Mouse (Mus musculus) midbrain, embryonic 13.5 days (tissue): ENCODE data around the gene Vav3. TPM values are rescaled to one million over a fixed set of nuclear protein-coding genes. Genes with fewer than 3 reads are reported as not detected.

Experiments
- ATAC-seq: fragments of 200-750 bp; cut with Nextera tagmentation; 2 replicates; pipeline ENCODE4 v1.8.0; 2017; ENCODE audit warnings: mild to moderate bottlenecking, moderate TSS enrichment, moderate library complexity
- H3K27ac ChIP-seq: fragments of 300-500 bp; sonication (generic); 2 replicates; pipeline ENCODE4 v1.5.1; 2015; ENCODE audit warnings: inconsistent platforms, mild to moderate bottlenecking, moderate library complexity
- H3K27me3 ChIP-seq: fragments of 300-500 bp; sonication (generic); 2 replicates; pipeline ENCODE4 v1.6.1; 2015; ENCODE audit warnings: mild to moderate bottlenecking, inconsistent platforms
- H3K36me3 ChIP-seq: fragments of 300-500 bp; sonication (generic); 2 replicates; pipeline ENCODE4 v1.6.1; 2015; ENCODE audit warnings: mild to moderate bottlenecking, inconsistent platforms
- H3K4me1 ChIP-seq: fragments of 300-500 bp; sonication (generic); replicated peaks from 2 replicates; pipeline ENCODE4 v1.6.1; 2015; ENCODE audit warnings: inconsistent platforms
- H3K4me2 ChIP-seq: fragments of 300-500 bp; sonication (generic); replicated peaks from 2 replicates; pipeline ENCODE4 v1.6.1; 2015; ENCODE audit warnings: moderate library complexity, mild to moderate bottlenecking, inconsistent platforms
- H3K4me3 ChIP-seq: fragments of 300-500 bp; sonication (generic); replicated peaks from 2 replicates; pipeline ENCODE4 v1.5.1; 2015; ENCODE audit warnings: mild to moderate bottlenecking, inconsistent platforms
- H3K9ac ChIP-seq: fragments of 300-500 bp; sonication (generic); replicated peaks from 2 replicates; pipeline ENCODE4 v1.6.1; 2015; ENCODE audit warnings: mild to moderate bottlenecking, inconsistent platforms
- H3K9me3 ChIP-seq: fragments of 300-500 bp; sonication (generic); 2 replicates; pipeline ENCODE4 v1.6.1; 2016; ENCODE audit warnings: mild to moderate bottlenecking, inconsistent platforms
- WGBS: fragments of 180-500 bp; shearing (Covaris S2); methylation state at CpG from one replicate; pipeline ENCODE4 v1.1.7; 2015; 5-methylcytosine and 5-hydroxymethylcytosine counted together
- polyA plus RNA-seq: library from polyadenylated mRNA; unstranded; fragments of >200 nt; fragmentation: Nextera tagmentation; extraction: Ambion mirVana; gene quantifications from 2 replicates; pipeline ENCODE4 v1.2.1, GENCODE M21; 2015

Vav3 gene
- polyA plus RNA-seq, 1 experiment from 2014 or later, result 32.6 TPM

DNA sequence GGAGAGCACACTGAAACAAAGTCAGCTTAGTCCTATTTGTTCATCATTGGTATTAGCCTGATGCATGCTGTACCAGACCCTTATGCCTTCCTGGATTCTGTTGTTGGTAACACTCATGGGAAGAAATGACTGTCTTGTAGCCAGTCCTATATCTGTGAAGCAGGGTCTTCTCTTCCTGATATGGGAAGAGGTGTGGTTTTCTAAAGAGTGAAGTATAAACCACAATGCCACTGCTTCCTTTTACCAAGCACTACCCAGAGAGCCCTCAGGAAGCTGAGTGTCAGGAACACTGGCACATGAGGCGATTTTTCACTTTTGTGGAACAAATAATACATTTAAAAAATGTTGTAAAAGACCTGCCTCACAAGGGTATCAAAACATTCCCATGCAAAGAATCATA is 231.0 kb downstream of the Vav3 start:
- ATAC-seq, result no peak
- Histone ChIP-seq H3K4me3 (no peak overlapping the region), H3K9me3 (no peaks in the 10 kb centered on the region), H3K4me1 (peaks cover 9% of the 10 kb centered on the region), H3K36me3 (no peaks in the 10 kb centered on the region), H3K9ac (no peak overlapping the region), H3K27me3 (no peaks in the 10 kb centered on the region), H3K4me2 (no peak overlapping the region), H3K27ac (no peak overlapping the region)
- 88% methylated on average over 1 of the region's 1 CpGs for WGBS

DNA sequence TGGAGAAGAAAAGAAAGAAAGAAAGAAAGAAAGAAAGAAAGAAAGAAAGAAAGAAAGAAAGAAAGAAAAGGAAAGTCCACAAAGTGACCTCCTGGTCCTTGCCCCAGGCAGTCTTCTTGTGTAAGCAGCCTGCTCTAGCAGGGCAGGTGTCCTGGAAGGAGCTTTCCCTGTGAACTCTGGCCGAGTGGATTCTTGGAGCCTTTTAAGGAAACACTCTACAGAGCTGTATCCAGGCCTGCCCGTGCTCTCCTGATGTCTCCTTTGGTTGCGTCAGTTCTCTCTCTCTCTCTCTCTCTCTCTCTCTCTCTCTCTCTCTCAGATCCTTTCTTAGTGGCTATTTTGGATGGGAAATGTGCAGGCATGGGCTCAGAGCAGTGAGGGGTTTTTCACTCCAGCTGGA is 232.4 kb downstream of the Vav3 start:
- 69% methylated on average over 3 of the region's 3 CpGs for whole genome bisulfite sequencing
- Histone ChIP-seq H3K9ac (no peak overlapping the region), H3K9me3 (no peaks in the 10 kb centered on the region), H3K27me3 (no peaks in the 10 kb centered on the region), H3K27ac (no peak overlapping the region), H3K4me2 (no peak overlapping the region), H3K4me1 (peaks cover 9% of the 10 kb centered on the region), H3K36me3 (no peaks in the 10 kb centered on the region), H3K4me3 (no peak overlapping the region)
- no peak for ATAC-seq

DNA sequence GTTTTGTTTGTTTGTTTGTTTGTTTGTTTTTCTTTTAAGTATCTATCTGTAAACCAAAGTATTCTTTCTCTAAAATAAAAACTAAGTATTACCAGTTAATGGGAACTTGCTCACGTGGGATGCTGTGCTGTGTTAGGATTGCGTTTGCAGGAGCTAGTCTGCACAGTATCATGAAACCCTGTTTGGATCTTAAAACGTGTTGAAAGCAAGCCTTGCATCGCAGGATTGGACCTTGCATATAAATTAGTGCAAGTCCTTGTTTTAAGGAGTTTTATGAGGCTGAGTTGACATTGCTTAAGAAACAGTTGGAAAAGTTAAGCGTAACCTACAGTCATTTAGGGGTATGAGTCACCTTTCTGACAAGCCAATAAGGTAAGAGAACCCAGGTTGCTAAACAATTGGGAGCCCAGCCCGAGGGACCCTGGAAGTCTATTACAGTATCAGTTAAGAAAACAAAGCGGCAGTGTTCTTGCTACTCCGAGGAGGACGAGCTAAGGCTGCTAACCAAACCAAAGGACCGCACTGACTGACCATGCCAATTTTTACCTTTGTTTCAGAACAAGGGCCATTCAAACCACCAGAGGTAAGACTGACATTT is 233.2 kb downstream of the Vav3 start:
- Histone ChIP-seq H3K27me3 (no peaks in the 10 kb centered on the region), H3K4me1 (peaks cover 5% of the 10 kb centered on the region), H3K9me3 (no peaks in the 10 kb centered on the region), H3K9ac (no peak overlapping the region), H3K4me2 (no peak overlapping the region), H3K4me3 (no peak overlapping the region), H3K36me3 (no peaks in the 10 kb centered on the region), H3K27ac (no peak overlapping the region)
- ATAC-seq, result no peak
- 84% methylated on average over 10 of the region's 10 CpGs for WGBS

DNA sequence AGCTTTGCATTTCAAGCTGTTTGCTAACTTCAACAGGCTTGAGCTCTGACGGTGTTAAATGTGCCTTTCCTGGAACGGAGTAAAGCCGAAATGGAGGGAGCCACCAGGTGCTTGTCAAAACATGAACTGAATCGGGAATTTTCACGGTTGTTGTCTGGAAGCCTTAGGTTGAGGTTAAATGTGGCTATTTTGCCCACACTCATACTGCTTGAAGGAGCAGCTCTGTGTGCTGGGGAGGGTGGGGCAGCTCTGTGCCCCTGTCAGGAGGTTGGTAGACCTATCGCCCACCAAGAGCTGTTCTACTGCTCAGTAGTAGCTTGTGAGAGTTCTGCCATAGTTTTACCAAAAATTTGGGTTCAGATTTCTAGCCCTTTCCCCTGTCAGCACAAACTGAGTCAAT is 233.7 kb downstream of the Vav3 start:
- Histone ChIP-seq H3K4me1 (peaks cover under 1% of the 10 kb centered on the region; the same call in 1 of the 2 replicates), H3K9me3 (no peaks in the 10 kb centered on the region), H3K27ac (no peak overlapping the region), H3K9ac (no peak overlapping the region), H3K27me3 (no peaks in the 10 kb centered on the region), H3K4me2 (no peak overlapping the region), H3K4me3 (no peak overlapping the region), H3K36me3 (no peaks in the 10 kb centered on the region)
- ATAC-seq, result no peak
- WGBS, result 92% methylated on average over 6 of the region's 6 CpGs

DNA sequence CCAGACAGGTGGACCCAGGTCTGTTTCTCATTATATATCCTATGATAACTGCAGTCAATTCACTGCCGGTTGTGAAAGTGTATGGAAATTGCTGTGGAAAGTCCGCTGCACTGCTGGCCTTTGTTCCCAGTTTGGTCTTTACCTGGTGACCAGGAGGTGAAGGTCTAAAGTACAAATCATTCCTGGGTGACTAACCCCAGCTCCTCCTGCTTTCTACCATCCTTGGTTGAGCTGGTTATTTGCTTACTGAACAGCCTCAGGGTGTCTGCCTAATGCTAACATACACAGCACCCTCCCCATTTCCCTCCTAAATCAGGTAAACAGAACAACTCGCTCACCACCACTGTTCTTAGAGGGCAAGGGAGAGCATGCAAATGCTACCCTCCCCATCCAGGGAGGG is 237.9 kb downstream of the Vav3 start:
- 88% methylated on average over 3 of the region's 3 CpGs for WGBS
- ATAC-seq, result no peak
- Histone ChIP-seq H3K4me3 (no peak overlapping the region), H3K9ac (no peak overlapping the region), H3K27me3 (no peaks in the 10 kb centered on the region), H3K27ac (no peak overlapping the region), H3K9me3 (no peaks in the 10 kb centered on the region), H3K36me3 (no peaks in the 10 kb centered on the region), H3K4me2 (no peak overlapping the region), H3K4me1 (no peaks in the 10 kb centered on the region)

DNA sequence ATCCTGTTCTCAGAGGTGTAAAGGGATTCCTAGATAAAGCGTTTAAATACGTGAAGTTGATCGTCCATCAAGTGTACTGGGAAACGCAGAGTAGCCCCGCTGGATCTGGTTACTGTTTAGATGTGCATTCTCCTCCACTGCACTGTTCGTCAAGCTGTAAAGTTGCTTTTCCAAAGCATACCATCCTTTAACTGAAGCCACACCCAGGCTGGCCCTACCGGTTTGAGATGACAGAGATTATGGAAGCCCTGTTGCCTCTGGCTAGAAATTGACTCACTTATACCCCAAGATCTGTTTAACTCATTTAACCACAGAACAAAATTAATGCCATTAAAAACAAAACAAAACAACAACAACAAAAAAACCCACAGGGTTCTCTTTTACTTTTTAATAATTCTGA is 238.5 kb downstream of the Vav3 start:
- H3K36me3 ChIP-seq, result no peaks in the 10 kb centered on the region

DNA sequence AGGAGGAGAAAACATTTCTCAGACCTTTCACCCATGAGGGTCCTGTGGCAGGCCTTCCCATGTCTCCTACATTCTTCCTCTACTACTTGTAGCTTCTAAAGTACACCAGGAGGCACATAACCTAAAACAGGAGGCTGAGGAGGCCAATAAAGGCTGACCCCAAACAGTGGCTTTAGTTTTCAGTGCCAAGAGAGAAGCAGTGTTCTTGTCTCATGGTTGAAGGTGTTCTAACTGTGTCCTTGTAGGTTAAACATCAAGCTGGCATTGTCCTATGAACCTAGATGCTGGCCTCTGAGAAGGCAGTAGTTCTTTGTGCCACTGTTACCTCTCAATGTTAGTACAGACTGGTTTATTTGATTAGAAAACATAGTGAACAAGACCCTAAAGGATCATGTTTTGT is 245.5 kb downstream of the Vav3 start:
- no peaks in the 10 kb centered on the region for H3K4me1 ChIP-seq
- no peaks in the 10 kb centered on the region for H3K27me3 ChIP-seq
- H3K4me3 ChIP-seq, result no peak overlapping the region
- no peaks in the 10 kb centered on the region for H3K9me3 ChIP-seq
- H3K36me3 ChIP-seq, result no peaks in the 10 kb centered on the region
- no peak overlapping the region for H3K27ac ChIP-seq
- no peak overlapping the region for H3K4me2 ChIP-seq
- no peak overlapping the region for H3K9ac ChIP-seq
- no peak for ATAC-seq

More for the DNA sequence above, 238.5 kb downstream of the Vav3 start:
- 91% methylated on average over 7 of the region's 7 CpGs for WGBS
- Histone ChIP-seq H3K4me2 (no peak overlapping the region), H3K27me3 (no peaks in the 10 kb centered on the region), H3K4me3 (no peak overlapping the region), H3K9me3 (no peaks in the 10 kb centered on the region), H3K4me1 (no peaks in the 10 kb centered on the region), H3K9ac (no peak overlapping the region), H3K27ac (no peak overlapping the region)
- ATAC-seq, result no peak

DNA sequence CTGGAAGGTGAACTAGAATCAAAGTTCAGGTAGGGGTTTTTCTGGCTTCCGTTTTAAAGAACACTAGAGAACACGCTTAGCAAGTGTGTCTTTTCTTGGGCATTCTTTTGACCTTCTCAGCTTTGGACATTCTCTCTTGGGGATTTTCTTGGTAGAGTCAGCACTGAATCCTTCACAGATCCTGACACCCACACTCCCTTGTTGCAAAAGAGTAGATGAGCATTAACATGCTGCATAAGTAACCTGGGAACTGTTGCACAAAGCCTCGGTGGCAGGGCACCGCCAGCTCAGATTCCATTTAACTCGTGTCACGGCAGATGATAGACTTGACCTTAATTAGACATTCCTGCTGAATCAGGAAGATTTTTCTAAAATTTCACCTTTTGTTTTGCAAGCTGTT is 252.5 kb downstream of the Vav3 start:
- Histone ChIP-seq H3K36me3 (no peaks in the 10 kb centered on the region), H3K27me3 (no peaks in the 10 kb centered on the region), H3K4me3 (no peak overlapping the region), H3K9ac (no peak overlapping the region), H3K27ac (no peak overlapping the region), H3K9me3 (no peaks in the 10 kb centered on the region), H3K4me2 (no peak overlapping the region), H3K4me1 (peaks cover 5% of the 10 kb centered on the region; the same call in 1 of the 2 replicates)
- 73% methylated on average over 6 of the region's 6 CpGs for WGBS
- no peak for ATAC-seq

DNA sequence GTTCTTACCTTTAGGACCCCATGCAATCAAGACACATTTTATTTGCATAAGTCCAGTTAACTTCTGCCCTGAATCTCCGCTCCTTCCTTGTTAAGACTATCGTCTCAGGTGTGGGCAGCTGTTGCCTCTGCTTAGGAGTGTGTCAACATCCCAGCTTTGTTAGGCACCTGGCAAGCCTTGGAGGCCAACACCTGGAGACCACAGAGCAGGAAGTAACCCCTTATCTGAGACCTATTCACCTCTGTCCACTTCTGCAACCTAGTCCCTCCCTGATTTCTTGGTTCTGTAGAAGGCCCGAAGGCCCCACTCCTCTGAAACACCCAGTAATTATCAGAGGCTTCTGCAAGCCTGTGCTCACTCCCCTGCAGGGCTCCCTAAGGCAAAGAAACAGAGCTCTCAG is 255.6 kb downstream of the Vav3 start:
- Histone ChIP-seq H3K4me2 (no peak overlapping the region), H3K27me3 (no peaks in the 10 kb centered on the region), H3K9ac (no peak overlapping the region), H3K36me3 (no peaks in the 10 kb centered on the region), H3K4me1 (peaks cover 5% of the 10 kb centered on the region; the same call in 1 of the 2 replicates), H3K9me3 (no peaks in the 10 kb centered on the region), H3K27ac (no peak overlapping the region), H3K4me3 (no peak overlapping the region)
- ATAC-seq, result no peak
- 83% methylated on average over 3 of the region's 3 CpGs for WGBS

DNA sequence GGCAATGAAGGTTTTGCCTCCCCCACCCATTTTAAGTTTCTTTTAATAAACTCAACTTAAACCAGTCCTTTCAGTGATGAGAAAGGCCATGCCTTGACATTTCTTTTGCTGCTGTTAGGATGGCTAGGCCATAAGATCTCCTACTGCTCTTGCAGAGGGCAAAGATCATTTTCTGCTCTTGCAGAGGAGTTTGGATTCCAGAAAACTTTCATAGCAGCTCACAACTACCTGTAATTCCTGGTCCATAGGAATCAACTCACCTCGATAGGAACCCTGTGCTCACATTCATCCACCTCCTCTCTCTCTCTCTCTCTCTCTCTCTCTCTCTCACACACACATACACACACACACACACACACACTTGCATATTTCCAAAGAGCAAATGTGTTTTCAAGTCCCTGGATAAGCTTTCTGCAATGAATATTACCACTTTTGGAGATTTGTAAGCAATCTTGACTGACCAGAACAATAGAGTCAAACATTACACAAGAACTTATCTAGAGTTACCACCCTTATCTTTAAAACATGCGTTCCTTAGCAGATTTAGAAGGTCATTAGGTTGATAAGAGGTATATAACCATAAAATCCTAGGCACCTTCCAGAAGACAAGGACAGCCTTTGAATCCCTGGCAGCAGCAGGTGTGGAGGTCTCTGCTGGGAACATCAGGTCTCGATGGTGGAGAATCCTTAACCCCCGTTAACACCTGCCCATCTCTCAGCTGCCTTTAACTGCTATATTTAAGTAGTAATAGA is 260.4 kb downstream of the Vav3 start:
- Histone ChIP-seq H3K27me3 (no peaks in the 10 kb centered on the region), H3K27ac (no peak overlapping the region), H3K4me2 (no peak overlapping the region), H3K4me1 (peaks cover 5% of the 10 kb centered on the region; the same call in 1 of the 2 replicates), H3K9ac (no peak overlapping the region), H3K9me3 (no peaks in the 10 kb centered on the region), H3K4me3 (no peak overlapping the region), H3K36me3 (no peaks in the 10 kb centered on the region)
- no peak for ATAC-seq
- WGBS, result 87% methylated on average over 4 of the region's 4 CpGs

DNA sequence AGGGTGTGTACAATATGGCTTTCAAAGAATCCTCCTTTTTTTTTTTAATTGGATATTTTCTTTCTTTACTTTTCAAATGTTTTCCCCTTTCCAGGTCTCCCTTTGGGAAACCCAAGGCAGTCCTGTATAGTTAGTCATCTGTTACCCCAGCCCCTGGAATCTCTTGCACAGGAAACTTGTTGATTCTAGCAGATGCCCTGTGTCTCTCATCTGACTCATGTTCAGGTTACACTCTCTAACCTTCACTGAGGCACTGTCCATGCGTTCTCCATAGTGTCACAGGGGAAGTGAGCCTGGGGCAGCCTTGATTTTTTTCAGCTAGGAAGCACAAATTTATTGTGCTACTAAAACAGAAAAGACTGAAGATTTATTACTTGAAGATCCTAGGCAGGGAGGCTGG is 262.3 kb downstream of the Vav3 start:
- no peaks in the 10 kb centered on the region for H3K9me3 ChIP-seq
- no peak overlapping the region for H3K4me2 ChIP-seq
- no peak overlapping the region for H3K4me3 ChIP-seq
- no peaks in the 10 kb centered on the region for H3K36me3 ChIP-seq
- WGBS, result 84% methylated on average over 1 of the region's 1 CpGs
- H3K27me3 ChIP-seq, result no peaks in the 10 kb centered on the region
- no peak overlapping the region for H3K27ac ChIP-seq
- no peaks in the 10 kb centered on the region for H3K4me1 ChIP-seq
- no peak overlapping the region for H3K9ac ChIP-seq
- ATAC-seq, result no peak

DNA sequence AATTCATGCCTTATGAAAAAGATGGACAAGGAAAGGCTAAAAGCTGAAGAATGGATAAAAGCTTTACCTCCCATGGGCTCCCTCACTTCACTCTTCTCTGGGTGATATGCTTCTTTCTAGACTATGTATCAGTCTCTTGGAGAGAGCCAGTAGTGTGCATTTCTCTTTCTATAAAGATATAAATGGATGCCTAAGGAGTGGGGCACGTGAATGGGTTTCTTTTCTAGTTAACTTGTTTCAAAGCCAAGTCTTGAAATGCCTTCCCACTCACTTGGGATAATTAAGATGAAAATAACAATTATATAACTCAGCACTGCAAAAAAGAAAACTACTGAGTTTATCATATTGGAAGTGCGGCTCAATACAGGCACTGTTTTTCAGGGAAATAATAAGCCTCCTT is 265.7 kb downstream of the Vav3 start:
- 82% methylated on average over 2 of the region's 2 CpGs for WGBS
- H3K4me3 ChIP-seq, result no peak overlapping the region
- ATAC-seq, result no peak
- H3K4me1 ChIP-seq, result no peaks in the 10 kb centered on the region
- no peak overlapping the region for H3K4me2 ChIP-seq
- no peak overlapping the region for H3K9ac ChIP-seq
- no peaks in the 10 kb centered on the region for H3K9me3 ChIP-seq
- H3K27ac ChIP-seq, result no peak overlapping the region
- H3K36me3 ChIP-seq, result no peaks in the 10 kb centered on the region
- no peaks in the 10 kb centered on the region for H3K27me3 ChIP-seq

DNA sequence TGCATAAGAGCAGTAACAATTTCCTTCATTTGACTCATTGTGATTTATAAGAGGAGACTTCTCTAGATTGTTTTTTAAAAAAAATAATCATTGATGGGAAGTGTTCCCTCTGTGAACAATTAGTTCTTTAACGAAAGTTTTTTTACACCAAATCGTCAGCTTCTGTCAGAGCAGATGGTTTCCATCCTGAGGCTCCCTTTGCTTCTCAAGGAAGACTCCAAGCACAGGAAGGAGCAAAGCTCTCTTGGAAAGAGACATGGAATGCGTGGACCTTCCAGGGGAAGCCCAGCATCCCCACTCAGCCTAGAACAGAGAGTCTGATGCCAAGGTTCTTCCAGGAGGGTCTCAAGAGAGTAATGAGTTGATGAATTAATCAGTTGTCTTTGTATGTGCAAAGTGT is 281.3 kb downstream of the Vav3 start:
- no peak for ATAC-seq
- H3K9me3 ChIP-seq, result no peaks in the 10 kb centered on the region

More for the DNA sequence above, 281.3 kb downstream of the Vav3 start:
- 77% methylated on average over 3 of the region's 3 CpGs for WGBS
- no peak overlapping the region for H3K27ac ChIP-seq
- no peak overlapping the region for H3K4me2 ChIP-seq
- no peaks in the 10 kb centered on the region for H3K36me3 ChIP-seq
- H3K27me3 ChIP-seq, result no peaks in the 10 kb centered on the region
- H3K9ac ChIP-seq, result no peak overlapping the region
- H3K4me1 ChIP-seq, result no peaks in the 10 kb centered on the region
- no peak overlapping the region for H3K4me3 ChIP-seq
